Mouse (Mus musculus): ENCODE measurements at regions not wholly inside any gene's neighbourhood (a gene's known extent, or its start where the extent isn't known, plus 50 kb on each side); places are given as distances from the start of the nearest gene placed in this dataset.
A peak's percentile ranks its signal among the peaks of the same experiment; 100 is the strongest.

GRCm38 (mm10) chr10:67729271-67729670 is 180.5 kb upstream of the Ado start:
- Histone ChIP-seq H3K4me1 (ENCODE audit: control insufficient read depth, insufficient read depth, low read length) (no peaks in the 10 kb centered on the region), H3K36me3 (replicated peaks; ENCODE audit: control insufficient read depth, insufficient read depth, low read depth, low read length) (no peaks in the 10 kb centered on the region), H3K4me3 (ENCODE audit: low read depth, low read length) (no peak overlapping the region), H3K27me3 (ENCODE audit: control insufficient read depth, insufficient read depth, low read length) (no peaks in the 10 kb centered on the region), H3K27ac (replicated peaks; ENCODE audit: low read depth, low read length) (no peak overlapping the region), H3K9ac (replicated peaks; ENCODE audit: low read length) (no peak overlapping the region), H3K4me2 (ENCODE audit: low read depth, low read length) (no peak overlapping the region), H3K9me3 (replicated peaks; ENCODE audit: control insufficient read depth, low read length) (no peaks in the 10 kb centered on the region)
- ATAC-seq (replicated peaks; ENCODE audit: insufficient number of reproducible peaks, low FRiP score, low TSS enrichment, low read depth) (no peak), DNase-seq (ENCODE audit: low spot score) (peak; percentile 71)
- 54% methylated on average over 6 of the region's 6 CpGs for WGBS

GRCm38 (mm10) chr10:67727580-67727979 is 178.8 kb upstream of the Ado start:
- H3K4me3 ChIP-seq (ENCODE audit: low read depth, low read length), result no peak overlapping the region
- H3K4me2 ChIP-seq (ENCODE audit: low read depth, low read length), result no peak overlapping the region
- H3K9me3 ChIP-seq (replicated peaks; ENCODE audit: control insufficient read depth, low read length), result no peaks in the 10 kb centered on the region
- DNase-seq (ENCODE audit: low spot score), result no peak
- H3K9ac ChIP-seq (replicated peaks; ENCODE audit: low read length), result no peak overlapping the region
- no peaks in the 10 kb centered on the region for H3K27me3 ChIP-seq (ENCODE audit: control insufficient read depth, insufficient read depth, low read length)
- no peaks in the 10 kb centered on the region for H3K36me3 ChIP-seq (replicated peaks; ENCODE audit: control insufficient read depth, insufficient read depth, low read depth, low read length)
- 89% methylated on average over 4 of the region's 4 CpGs for WGBS
- H3K4me1 ChIP-seq (ENCODE audit: control insufficient read depth, insufficient read depth, low read length), result no peaks in the 10 kb centered on the region
- no peak for ATAC-seq (replicated peaks; ENCODE audit: insufficient number of reproducible peaks, low FRiP score, low TSS enrichment, low read depth)
- no peak overlapping the region for H3K27ac ChIP-seq (replicated peaks; ENCODE audit: low read depth, low read length)

- no peaks in the 10 kb centered on the region for H3K9me3 ChIP-seq (replicated peaks; ENCODE audit: control insufficient read depth, low read length)
- no peak overlapping the region for H3K9ac ChIP-seq (replicated peaks; ENCODE audit: low read length)
- no peaks in the 10 kb centered on the region for H3K27me3 ChIP-seq (ENCODE audit: control insufficient read depth, insufficient read depth, low read length)
- 88% methylated on average over 6 of the region's 6 CpGs for WGBS
- H3K27ac ChIP-seq (replicated peaks; ENCODE audit: low read depth, low read length), result no peak overlapping the region
- no peak overlapping the region for H3K4me3 ChIP-seq (ENCODE audit: low read depth, low read length)
- DNase-seq (ENCODE audit: low spot score) (no peak), ATAC-seq (replicated peaks; ENCODE audit: insufficient number of reproducible peaks, low FRiP score, low TSS enrichment, low read depth) (no peak)
- H3K4me2 ChIP-seq (ENCODE audit: low read depth, low read length), result no peak overlapping the region
- H3K36me3 ChIP-seq (replicated peaks; ENCODE audit: control insufficient read depth, insufficient read depth, low read depth, low read length), result no peaks in the 10 kb centered on the region
- no peaks in the 10 kb centered on the region for H3K4me1 ChIP-seq (ENCODE audit: control insufficient read depth, insufficient read depth, low read length)
Observed at GRCm38 (mm10) chr10:67726796-67727195, 178.0 kb upstream of the Ado start.

GRCm38 (mm10) chr10:67726351-67726750 is 177.6 kb upstream of the Ado start:
- no peak for ATAC-seq (replicated peaks; ENCODE audit: insufficient number of reproducible peaks, low FRiP score, low TSS enrichment, low read depth)
- Histone ChIP-seq H3K36me3 (replicated peaks; ENCODE audit: control insufficient read depth, insufficient read depth, low read depth, low read length) (no peaks in the 10 kb centered on the region), H3K9me3 (replicated peaks; ENCODE audit: control insufficient read depth, low read length) (no peaks in the 10 kb centered on the region), H3K4me1 (ENCODE audit: control insufficient read depth, insufficient read depth, low read length) (no peaks in the 10 kb centered on the region), H3K9ac (replicated peaks; ENCODE audit: low read length) (no peak overlapping the region), H3K27me3 (ENCODE audit: control insufficient read depth, insufficient read depth, low read length) (no peaks in the 10 kb centered on the region), H3K4me2 (ENCODE audit: low read depth, low read length) (no peak overlapping the region), H3K27ac (replicated peaks; ENCODE audit: low read depth, low read length) (no peak overlapping the region), H3K4me3 (ENCODE audit: low read depth, low read length) (no peak overlapping the region)
- 85% methylated on average over 7 of the region's 7 CpGs for WGBS
- DNase-seq (ENCODE audit: low spot score), result no peak

GRCm38 (mm10) chr10:67721787-67722186 is 173.0 kb upstream of the Ado start:
- H3K9me3 ChIP-seq (replicated peaks; ENCODE audit: control insufficient read depth, low read length), result no peaks in the 10 kb centered on the region
- H3K36me3 ChIP-seq (replicated peaks; ENCODE audit: control insufficient read depth, insufficient read depth, low read depth, low read length), result no peaks in the 10 kb centered on the region
- no peak overlapping the region for H3K4me2 ChIP-seq (ENCODE audit: low read depth, low read length)
- no peaks in the 10 kb centered on the region for H3K27me3 ChIP-seq (ENCODE audit: control insufficient read depth, insufficient read depth, low read length)
- ATAC-seq (replicated peaks; ENCODE audit: insufficient number of reproducible peaks, low FRiP score, low TSS enrichment, low read depth) (no peak), DNase-seq (ENCODE audit: low spot score) (peak; percentile 65)
- no peak overlapping the region for H3K9ac ChIP-seq (replicated peaks; ENCODE audit: low read length)
- WGBS, result 45% methylated on average over 5 of the region's 5 CpGs
- no peak overlapping the region for H3K27ac ChIP-seq (replicated peaks; ENCODE audit: low read depth, low read length)
- no peak overlapping the region for H3K4me3 ChIP-seq (ENCODE audit: low read depth, low read length)
- no peaks in the 10 kb centered on the region for H3K4me1 ChIP-seq (ENCODE audit: control insufficient read depth, insufficient read depth, low read length)

GRCm38 (mm10) chr10:67717506-67717905 is 168.8 kb upstream of the Ado start:
- Histone ChIP-seq H3K27ac (replicated peaks; ENCODE audit: low read depth, low read length) (no peak overlapping the region), H3K4me1 (ENCODE audit: control insufficient read depth, insufficient read depth, low read length) (no peaks in the 10 kb centered on the region), H3K36me3 (replicated peaks; ENCODE audit: control insufficient read depth, insufficient read depth, low read depth, low read length) (no peaks in the 10 kb centered on the region), H3K9ac (replicated peaks; ENCODE audit: low read length) (no peak overlapping the region), H3K4me3 (ENCODE audit: low read depth, low read length) (no peak overlapping the region), H3K9me3 (replicated peaks; ENCODE audit: control insufficient read depth, low read length) (no peaks in the 10 kb centered on the region), H3K27me3 (ENCODE audit: control insufficient read depth, insufficient read depth, low read length) (no peaks in the 10 kb centered on the region), H3K4me2 (ENCODE audit: low read depth, low read length) (no peak overlapping the region)
- WGBS, result 92% methylated on average over 7 of the region's 7 CpGs
- ATAC-seq (replicated peaks; ENCODE audit: insufficient number of reproducible peaks, low FRiP score, low TSS enrichment, low read depth) (no peak), DNase-seq (ENCODE audit: low spot score) (no peak)

- DNase-seq (ENCODE audit: low spot score), result no peak
- ATAC-seq (replicated peaks; ENCODE audit: insufficient number of reproducible peaks, low FRiP score, low TSS enrichment, low read depth), result no peak
- Histone ChIP-seq H3K4me2 (ENCODE audit: low read depth, low read length) (no peak overlapping the region), H3K4me3 (ENCODE audit: low read depth, low read length) (no peak overlapping the region), H3K9me3 (replicated peaks; ENCODE audit: control insufficient read depth, low read length) (no peaks in the 10 kb centered on the region), H3K4me1 (ENCODE audit: control insufficient read depth, insufficient read depth, low read length) (no peaks in the 10 kb centered on the region), H3K9ac (replicated peaks; ENCODE audit: low read length) (no peak overlapping the region), H3K27ac (replicated peaks; ENCODE audit: low read depth, low read length) (no peak overlapping the region), H3K36me3 (replicated peaks; ENCODE audit: control insufficient read depth, insufficient read depth, low read depth, low read length) (no peaks in the 10 kb centered on the region), H3K27me3 (ENCODE audit: control insufficient read depth, insufficient read depth, low read length) (no peaks in the 10 kb centered on the region)
- WGBS, result 90% methylated on average over 4 of the region's 4 CpGs
Observed at GRCm38 (mm10) chr10:67715046-67715445, 166.3 kb upstream of the Ado start.

- Histone ChIP-seq H3K27me3 (ENCODE audit: control insufficient read depth, insufficient read depth, low read length) (no peaks in the 10 kb centered on the region), H3K9me3 (replicated peaks; ENCODE audit: control insufficient read depth, low read length) (no peaks in the 10 kb centered on the region), H3K4me1 (ENCODE audit: control insufficient read depth, insufficient read depth, low read length) (no peaks in the 10 kb centered on the region), H3K27ac (replicated peaks; ENCODE audit: low read depth, low read length) (no peak overlapping the region), H3K4me3 (ENCODE audit: low read depth, low read length) (no peak overlapping the region), H3K36me3 (replicated peaks; ENCODE audit: control insufficient read depth, insufficient read depth, low read depth, low read length) (no peaks in the 10 kb centered on the region), H3K4me2 (ENCODE audit: low read depth, low read length) (no peak overlapping the region), H3K9ac (replicated peaks; ENCODE audit: low read length) (no peak overlapping the region)
- ATAC-seq (replicated peaks; ENCODE audit: insufficient number of reproducible peaks, low FRiP score, low TSS enrichment, low read depth) (no peak), DNase-seq (ENCODE audit: low spot score) (no peak)
- WGBS, result 83% methylated on average over 10 of the region's 10 CpGs
Observed at GRCm38 (mm10) chr10:67713098-67713497, 164.3 kb upstream of the Ado start.

All from embryonic facial prominence, embryonic 11.5 days (tissue).